Mouse (Mus musculus) stomach, postnatal 0 days (tissue): Measurements from ENCODE around the gene Babam2. TPM values are rescaled to one million over a fixed set of nuclear protein-coding genes. Genes with fewer than 3 reads are reported as not detected.

Experiments
- ATAC-seq: fragments of 200-750 bp; cut with Nextera tagmentation; 2 replicates; pipeline ENCODE4 v1.8.0; 2017; ENCODE audit not compliant: low FRiP score, low TSS enrichment
- DNase-seq: peaks from one replicate; pipeline ENCODE4 v3.0.0-alpha.2; 2016; ENCODE audit warnings: low spot score
- H3K27ac ChIP-seq: fragments of 300-500 bp; sonication (generic); replicated peaks from 2 replicates; pipeline ENCODE4 v1.5.1; 2014; ENCODE audit warnings: mild to moderate bottlenecking, control low read depth
- H3K27me3 ChIP-seq: fragments of 300-500 bp; sonication (generic); 2 replicates; pipeline ENCODE4 v1.6.1; 2014; ENCODE audit warnings: low read length; ENCODE audit not compliant: control insufficient read depth, insufficient read depth
- H3K36me3 ChIP-seq: fragments of 300-500 bp; sonication (generic); 2 replicates; pipeline ENCODE4 v1.6.1; 2014; ENCODE audit warnings: low read length, mixed read lengths; ENCODE audit not compliant: control insufficient read depth, insufficient read depth
- H3K4me1 ChIP-seq: fragments of 300-500 bp; sonication (generic); replicated peaks from 2 replicates; pipeline ENCODE4 v1.6.1; 2014; ENCODE audit warnings: antibody characterized with exemption; ENCODE audit not compliant: control insufficient read depth, insufficient read depth
- H3K4me2 ChIP-seq: fragments of 300-500 bp; sonication (generic); replicated peaks from 2 replicates; pipeline ENCODE4 v1.6.1; 2014; ENCODE audit warnings: low read depth, mild to moderate bottlenecking, control low read depth, moderate library complexity
- H3K4me3 ChIP-seq: fragments of 300-500 bp; sonication (generic); 2 replicates; pipeline ENCODE4 v1.5.1; 2014; ENCODE audit warnings: low read depth, low read length, control low read depth
- H3K9ac ChIP-seq: fragments of 300-500 bp; sonication (generic); 2 replicates; pipeline ENCODE4 v1.6.1; 2014; ENCODE audit warnings: mild to moderate bottlenecking, low read length, control low read depth, mixed read lengths
- H3K9me3 ChIP-seq: fragments of 300-500 bp; sonication (generic); 2 replicates; pipeline ENCODE4 v1.6.1; 2016; ENCODE audit warnings: low read length; ENCODE audit not compliant: control insufficient read depth
- CTCF ChIP-seq: IDR thresholded peaks from 2 replicates; pipeline ENCODE4 v1.5.1; 2016; ENCODE audit warnings: antibody characterized with exemption, low read depth, mild to moderate bottlenecking, moderate library complexity
- EP300 ChIP-seq: optimal IDR thresholded peaks from 2 replicates; pipeline ENCODE3; 2016; ENCODE audit warnings: antibody characterized with exemption
- WGBS: fragments of 180-500 bp; shearing (Covaris S2); extraction: QIAGEN DNeasy Blood & Tissue Kit; methylation state at CpG from one replicate; pipeline ENCODE4 v1.1.7; 2014; 5-methylcytosine and 5-hydroxymethylcytosine counted together
- polyA plus RNA-seq: library from polyadenylated mRNA; unstranded; fragments of >200 nt; fragmentation: Nextera tagmentation; extraction: Ambion mirVana; gene quantifications from 2 replicates; pipeline ENCODE4 v1.2.1, GENCODE M21; 2015

Gene Babam2
- polyA plus RNA-seq, 1 experiment from 2014 or later = 44.9 TPM

DNA sequence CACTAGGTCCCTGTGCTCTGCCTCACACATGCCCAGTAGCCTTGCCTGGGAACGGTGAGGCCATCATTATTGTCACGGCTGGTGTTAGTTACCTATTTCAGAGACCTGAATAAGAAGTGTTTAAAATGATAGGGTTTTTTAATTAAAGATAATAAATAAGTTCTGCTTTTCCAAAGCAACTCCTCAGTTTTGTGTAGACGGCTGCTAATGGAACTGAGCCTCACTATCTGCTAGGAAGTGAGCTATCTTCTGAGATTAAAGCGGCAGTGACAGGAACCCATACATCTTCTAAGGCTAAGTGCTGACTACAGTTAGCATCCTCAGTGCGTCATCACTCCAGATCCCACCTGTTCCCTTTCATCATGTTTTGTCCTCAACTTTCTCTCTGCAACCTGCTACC lies 284.6 kb downstream of the Babam2 start:
- DNase-seq (no peak), ATAC-seq (no peak)
- H3K36me3 ChIP-seq = no peaks in the 10 kb centered on the region
- H3K9ac ChIP-seq = no peak overlapping the region
- H3K27ac ChIP-seq = no peak overlapping the region
- no peaks in the 10 kb centered on the region for H3K9me3 ChIP-seq
- no peaks in the 10 kb centered on the region for H3K27me3 ChIP-seq
- 83% methylated on average over 5 of the region's 5 CpGs for WGBS
- no peak overlapping the region for H3K4me3 ChIP-seq
- TF ChIP-seq EP300 = no peak
- TF ChIP-seq CTCF = no peak
- no peak overlapping the region for H3K4me2 ChIP-seq
- no peaks in the 10 kb centered on the region for H3K4me1 ChIP-seq

DNA sequence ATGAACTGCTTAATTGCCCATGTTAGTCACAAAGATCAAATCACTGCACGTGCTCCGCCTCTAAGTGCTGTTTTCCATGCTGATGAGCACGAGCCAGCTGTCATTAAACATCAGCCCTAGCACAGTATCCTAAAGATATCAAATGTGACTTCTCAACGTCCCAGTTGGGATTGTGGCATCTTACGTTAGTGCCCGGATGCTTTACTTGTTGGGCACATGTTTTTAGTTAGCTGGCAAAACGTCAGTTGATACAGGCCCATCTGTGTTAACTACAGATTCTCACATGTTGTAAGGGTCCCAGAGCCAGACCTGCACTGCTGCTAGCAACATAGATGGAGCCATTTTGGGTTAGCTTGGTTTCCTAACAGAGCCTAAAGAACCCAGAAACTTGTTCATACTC lies 285.7 kb downstream of the Babam2 start:
- Histone ChIP-seq H3K27ac (peak overlapping the region; percentile 77; the same call in 1 of the 2 replicates), H3K4me1 (no peaks in the 10 kb centered on the region), H3K36me3 (no peaks in the 10 kb centered on the region), H3K9ac (no peak overlapping the region), H3K4me2 (no peak overlapping the region), H3K4me3 (no peak overlapping the region), H3K27me3 (no peaks in the 10 kb centered on the region), H3K9me3 (no peaks in the 10 kb centered on the region)
- TF ChIP-seq EP300 = no peak
- no peak for TF ChIP-seq CTCF
- no peak for ATAC-seq
- 89% methylated on average over 7 of the region's 7 CpGs for WGBS
- DNase-seq = no peak

- TF ChIP-seq EP300 = no peak
- H3K4me3 ChIP-seq = no peak overlapping the region
- H3K4me2 ChIP-seq = no peak overlapping the region
- no peaks in the 10 kb centered on the region for H3K9me3 ChIP-seq
- no peaks in the 10 kb centered on the region for H3K36me3 ChIP-seq
- ATAC-seq (peak; percentile 41; the same call in 1 of the 2 replicates), DNase-seq (no peak)
- H3K27ac ChIP-seq = peak overlapping the region; percentile 77
- no peaks in the 10 kb centered on the region for H3K27me3 ChIP-seq
- no peaks in the 10 kb centered on the region for H3K4me1 ChIP-seq
- H3K9ac ChIP-seq = no peak overlapping the region
- 54% methylated on average over 2 of the region's 2 CpGs for WGBS
Observed at GRCm38 (mm10) chr5:31983817-31984368, 286.4 kb downstream of the Babam2 start.

DNA sequence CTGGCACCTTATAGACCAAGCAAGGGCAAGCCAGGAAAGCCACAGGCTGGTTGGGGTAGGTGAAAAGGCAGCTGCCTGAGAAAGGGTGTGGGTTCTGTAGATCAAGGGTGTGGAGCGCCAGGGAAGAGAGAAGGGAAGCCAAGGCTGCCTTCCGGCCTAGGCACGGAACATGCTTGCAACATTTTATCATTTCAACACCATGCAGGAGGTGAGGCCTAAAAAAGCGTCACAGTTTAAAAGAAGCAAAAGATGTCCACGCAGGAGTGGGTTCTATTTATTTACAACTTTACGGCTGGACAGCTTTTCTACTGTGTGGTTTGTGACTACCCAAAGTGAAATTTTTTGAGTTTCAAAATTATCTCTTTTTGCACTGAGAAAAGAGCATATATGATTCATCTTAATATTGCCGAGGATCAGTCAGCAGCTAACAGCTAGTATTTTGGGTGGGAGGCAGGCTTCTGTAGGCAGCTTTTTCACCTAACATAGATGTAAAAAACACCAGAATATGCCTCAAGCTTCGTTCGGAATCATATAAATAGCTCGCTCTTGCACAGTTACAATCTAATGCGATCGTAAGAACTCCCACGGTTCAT lies 287.0 kb downstream of the Babam2 start:
- H3K4me2 ChIP-seq = no peak overlapping the region
- DNase-seq (peak; percentile 77), ATAC-seq (peak; percentile 95)
- WGBS = 76% methylated on average over 13 of the region's 13 CpGs
- no peak overlapping the region for H3K4me3 ChIP-seq
- H3K4me1 ChIP-seq = no peaks in the 10 kb centered on the region
- no peaks in the 10 kb centered on the region for H3K27me3 ChIP-seq
- H3K27ac ChIP-seq = peak overlapping the region; percentile 77
- no peaks in the 10 kb centered on the region for H3K9me3 ChIP-seq
- TF ChIP-seq EP300 (no peak), CTCF (no peak)
- H3K9ac ChIP-seq = no peak overlapping the region
- H3K36me3 ChIP-seq = no peaks in the 10 kb centered on the region

GRCm38 (mm10) chr5:31985021-31985420 lies 287.5 kb downstream of the Babam2 start:
- no peak for DNase-seq
- H3K4me2 ChIP-seq = no peak overlapping the region
- no peaks in the 10 kb centered on the region for H3K36me3 ChIP-seq
- H3K9ac ChIP-seq = no peak overlapping the region
- TF ChIP-seq EP300 (no peak), CTCF (no peak)
- H3K27me3 ChIP-seq = no peaks in the 10 kb centered on the region
- no peak for ATAC-seq
- H3K27ac ChIP-seq = peak overlapping the region; percentile 77
- H3K4me3 ChIP-seq = no peak overlapping the region
- 82% methylated on average over 2 of the region's 2 CpGs for WGBS
- no peaks in the 10 kb centered on the region for H3K9me3 ChIP-seq
- no peaks in the 10 kb centered on the region for H3K4me1 ChIP-seq

GRCm38 (mm10) chr5:31987541-31988307 lies 290.2 kb downstream of the Babam2 start:
- H3K4me3 ChIP-seq = no peak overlapping the region
- H3K36me3 ChIP-seq = no peaks in the 10 kb centered on the region
- peak overlapping the region; percentile 59 for H3K27ac ChIP-seq
- H3K9ac ChIP-seq = no peak overlapping the region
- ATAC-seq (peak; percentile 55; the same call in 1 of the 2 replicates), DNase-seq (peak; percentile 40)
- no peak for TF ChIP-seq EP300
- TF ChIP-seq CTCF = no peak
- no peak overlapping the region for H3K4me2 ChIP-seq
- 61% methylated on average over 11 of the region's 11 CpGs for WGBS
- no peaks in the 10 kb centered on the region for H3K27me3 ChIP-seq
- no peaks in the 10 kb centered on the region for H3K9me3 ChIP-seq
- no peaks in the 10 kb centered on the region for H3K4me1 ChIP-seq
